Mouse (Mus musculus) ES-CJ7 (cell line): ENCODE measurements around the gene Chmp2b.
A peak's percentile ranks its signal among the peaks of the same experiment; 100 is the strongest.

Experiments used
- DNase-seq: peaks from one replicate; pipeline ENCODE4 v3.0.0; 2011; ENCODE audit warnings: low read depth, low spot score

The Chmp2b gene

GRCm38 (mm10) chr16:65526695-65527094 is 35.8 kb downstream of the Chmp2b start:
- no peak for DNase-seq

DNA sequence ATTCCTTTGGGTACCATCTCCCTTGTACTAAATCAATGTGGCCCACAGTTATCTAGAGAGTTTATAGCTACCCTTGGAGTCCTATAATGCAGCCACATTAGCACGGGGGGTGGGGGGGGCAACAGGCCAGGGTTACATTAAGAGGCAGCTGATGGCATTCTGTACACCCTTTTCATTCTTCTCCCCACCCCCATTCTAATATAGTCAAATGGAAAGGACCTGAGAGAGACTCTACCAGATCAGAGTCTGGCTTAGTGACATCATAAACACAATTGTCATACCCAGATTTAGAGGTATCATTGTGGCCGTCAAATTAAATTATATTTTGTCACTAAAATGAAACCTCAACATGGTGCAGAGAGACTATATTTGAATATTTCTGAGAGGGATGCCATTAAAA is 36.5 kb downstream of the Chmp2b start:
- no peak for DNase-seq

DNA sequence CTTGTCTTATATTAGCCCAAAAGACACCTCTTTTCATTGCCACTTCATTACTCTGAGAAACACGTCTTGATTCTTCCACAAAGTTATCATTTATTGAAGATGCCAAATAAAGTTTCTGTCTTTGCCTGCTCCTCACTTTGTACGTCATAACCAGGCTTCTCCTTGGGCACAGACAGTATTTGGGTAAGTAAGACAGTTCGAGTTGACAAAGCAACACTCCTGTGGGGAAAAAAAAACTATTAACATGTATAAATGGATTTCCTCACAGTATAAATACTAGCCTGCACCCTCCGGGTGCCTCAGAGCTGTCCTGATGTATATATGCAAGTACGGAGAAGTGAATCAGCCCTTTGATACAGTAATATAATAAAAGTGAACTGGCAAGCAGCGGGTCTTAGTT is 42.3 kb downstream of the Chmp2b start, which contains the start of gene Pou1f1:
TSS of gene Pou1f1 (plus strand) at position 301 of the 400 bp plus-strand sequence.
- DNase-seq: no peak

DNA sequence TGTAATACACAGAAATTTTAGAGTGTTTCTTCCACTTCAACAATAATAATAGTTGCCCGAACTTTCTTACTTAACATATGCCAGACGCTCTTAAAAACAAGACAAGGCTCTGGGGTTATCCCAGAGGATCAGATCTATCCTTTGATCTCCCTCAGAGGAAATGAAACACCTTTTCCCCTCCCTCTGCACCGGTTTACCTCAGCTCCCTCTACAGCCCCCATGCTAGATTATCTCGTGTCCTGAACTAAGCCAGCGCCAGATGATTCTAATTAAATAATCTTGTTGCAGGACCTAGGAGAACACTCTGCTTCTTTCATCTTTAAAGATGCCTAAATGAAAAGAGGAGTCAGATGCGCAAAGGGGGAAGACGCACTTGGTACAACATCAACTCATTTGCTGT is 48.3 kb downstream of the Chmp2b start:
- no peak for DNase-seq

DNA sequence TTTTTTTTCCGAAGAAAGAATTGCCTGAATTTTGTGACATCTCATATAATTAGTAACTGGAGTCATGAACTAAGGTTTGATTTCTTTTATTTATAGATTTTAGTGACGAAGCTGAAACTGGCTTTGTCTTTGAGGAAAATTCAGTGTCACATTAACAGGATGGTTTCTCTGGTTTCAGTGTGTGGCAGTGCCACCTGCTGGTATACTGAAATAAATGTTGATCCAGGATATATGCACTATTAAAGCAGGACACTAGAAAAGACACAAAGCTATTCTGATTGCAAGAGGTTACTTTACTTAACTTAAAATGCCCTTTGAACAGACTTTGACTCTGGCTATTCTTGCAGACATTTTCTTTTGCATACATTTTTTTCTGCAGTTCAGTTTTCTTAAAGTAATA is 65.5 kb downstream of the Chmp2b start:
- peak; percentile 30 for DNase-seq

GRCm38 (mm10) chr16:65496030-65496429 is 66.5 kb downstream of the Chmp2b start:
- DNase-seq: no peak
